Mouse (Mus musculus) liver, embryonic 12.5 days (tissue): ENCODE measurements around the gene Tbc1d10c. TPM values are rescaled to one million over a fixed set of nuclear protein-coding genes. Genes with fewer than 3 reads are reported as not detected.

Experiments
- ATAC-seq: fragments of 200-750 bp; cut with Nextera tagmentation; 2 replicates; pipeline ENCODE4 v1.8.0; 2017; ENCODE audit warnings: moderate number of reproducible peaks, mild to moderate bottlenecking, moderate library complexity
- H3K27ac ChIP-seq: fragments of 300-500 bp; sonication (generic); 2 replicates; pipeline ENCODE4 v1.5.1; 2016; ENCODE audit warnings: mild to moderate bottlenecking
- H3K27me3 ChIP-seq: fragments of 300-500 bp; sonication (generic); replicated peaks from 2 replicates; pipeline ENCODE4 v1.6.1; 2016; ENCODE audit warnings: mild to moderate bottlenecking, moderate library complexity
- H3K36me3 ChIP-seq: fragments of 300-500 bp; sonication (generic); 2 replicates; pipeline ENCODE4 v1.6.1; 2016; ENCODE audit warnings: mild to moderate bottlenecking, moderate library complexity
- H3K4me1 ChIP-seq: fragments of 300-500 bp; sonication (generic); 2 replicates; pipeline ENCODE4 v1.6.1; 2016
- H3K4me2 ChIP-seq: fragments of 300-500 bp; sonication (generic); 2 replicates; pipeline ENCODE4 v1.6.1; 2016; ENCODE audit warnings: mild to moderate bottlenecking, moderate library complexity
- H3K4me3 ChIP-seq: fragments of 300-500 bp; sonication (generic); 2 replicates; pipeline ENCODE4 v1.5.1; 2016; ENCODE audit warnings: mild to moderate bottlenecking, moderate library complexity
- H3K9ac ChIP-seq: fragments of 300-500 bp; sonication (generic); 2 replicates; pipeline ENCODE4 v1.6.1; 2016; ENCODE audit warnings: mild to moderate bottlenecking, moderate library complexity
- H3K9me3 ChIP-seq: fragments of 300-500 bp; sonication (generic); replicated peaks from 2 replicates; pipeline ENCODE4 v1.6.1; 2016; ENCODE audit warnings: mild to moderate bottlenecking, moderate library complexity
- WGBS: fragments of 180-500 bp; shearing (Covaris S2); methylation state at CpG from one replicate; pipeline ENCODE4 v1.1.7; 2016; ENCODE audit not compliant: insufficient replicate concordance; 5-methylcytosine and 5-hydroxymethylcytosine counted together
- microRNA-seq: library from miRNA; unstranded; fragments of <30 nt; microRNA quantifications from one replicate; pipeline ENCODE4, GENCODE M21; 2017
- polyA plus RNA-seq: library from polyadenylated mRNA; unstranded; fragments of >200 nt; fragmentation: Nextera tagmentation; extraction: Ambion mirVana; gene quantifications from 2 replicates; pipeline ENCODE4 v1.2.1, GENCODE M21; 2016

The Tbc1d10c gene
- polyA plus RNA-seq, 1 experiment from 2014 or later = 4.9 TPM

DNA sequence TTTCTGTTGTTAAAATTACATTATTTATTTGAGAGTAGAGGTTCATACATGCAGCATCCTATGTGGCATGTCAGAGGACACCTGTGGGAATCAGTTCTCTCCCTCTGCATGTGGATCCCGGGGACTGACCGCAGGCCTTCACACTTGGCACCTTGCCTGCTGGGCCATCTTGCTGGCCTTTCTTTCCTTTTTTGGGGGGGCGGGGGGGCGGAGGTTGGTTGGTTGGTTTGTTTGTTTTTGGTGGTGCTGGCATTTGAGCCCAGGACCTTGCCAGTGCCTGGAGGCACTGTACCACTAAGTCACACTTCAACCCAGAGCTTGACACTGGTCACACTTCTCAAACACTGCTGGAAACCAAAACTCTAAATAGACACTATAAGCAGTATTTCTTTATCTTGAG lies 56.7 kb downstream of the Tbc1d10c start:
- H3K9me3 ChIP-seq = no peaks in the 10 kb centered on the region
- H3K4me3 ChIP-seq = no peak overlapping the region
- no peak for ATAC-seq
- 89% methylated on average over 4 of the region's 4 CpGs for WGBS
- H3K27me3 ChIP-seq = peaks cover 13% of the 10 kb centered on the region
- no peak overlapping the region; the same call in 1 of the 2 replicates for H3K27ac ChIP-seq
- H3K4me1 ChIP-seq = peaks cover 45% of the 10 kb centered on the region
- H3K9ac ChIP-seq = no peak overlapping the region
- no peak overlapping the region for H3K4me2 ChIP-seq
- peaks cover 37% of the 10 kb centered on the region for H3K36me3 ChIP-seq

Small RNA genes within 50 kb of the gene (microRNA-seq; reads per million reads assigned to microRNA genes)
- gene Gm26115 = not detected

Other genes starting within 250 kb of the Tbc1d10c start
- gene Aldh3b3, start 232.6 kb downstream of the Tbc1d10c start, polyA plus RNA-seq = 0.04 TPM in 1 of 2 replicates, not detected in the other
- gene Aldh3b2, start 219.0 kb downstream of the Tbc1d10c start, polyA plus RNA-seq = 0.14 and 0.22 TPM in 2 replicates
- gene Acy3, start 204.7 kb downstream of the Tbc1d10c start, polyA plus RNA-seq = 9.1 and 10.0 TPM in 2 replicates
- gene Tbx10, start 198.5 kb downstream of the Tbc1d10c start, polyA plus RNA-seq = 1.2 and 1.3 TPM in 2 replicates
- gene Nudt8, start 190.7 kb downstream of the Tbc1d10c start, polyA plus RNA-seq = 18.6 and 21.0 TPM in 2 replicates
- 0.85 and 1.1 TPM in 2 replicates for gene Gm49405, start 190.7 kb downstream of the Tbc1d10c start, polyA plus RNA-seq
- 1.3 and 1.5 TPM in 2 replicates for gene Doc2g, start 188.0 kb downstream of the Tbc1d10c start, polyA plus RNA-seq
- 186 and 187 TPM in 2 replicates for gene Ndufv1, start 178.5 kb downstream of the Tbc1d10c start, polyA plus RNA-seq
- 583 and 622 TPM in 2 replicates for gene Gstp1, start 153.3 kb downstream of the Tbc1d10c start, polyA plus RNA-seq
- gene Gstp2, start 145.3 kb downstream of the Tbc1d10c start, polyA plus RNA-seq = 6.2 and 7.3 TPM in 2 replicates
- 15.0 and 18.5 TPM in 2 replicates for gene Gstp3, start 131.7 kb downstream of the Tbc1d10c start, polyA plus RNA-seq
- 0.37 and 0.53 TPM in 2 replicates for gene Cabp2, start 109.7 kb downstream of the Tbc1d10c start, polyA plus RNA-seq
- 93.2 and 101 TPM in 2 replicates for gene Cdk2ap2, start 94.1 kb downstream of the Tbc1d10c start, polyA plus RNA-seq
- 4.8 and 5.0 TPM in 2 replicates for gene Pitpnm1, start 91.3 kb downstream of the Tbc1d10c start, polyA plus RNA-seq
- 42.0 and 43.6 TPM in 2 replicates for gene Aip, start 65.4 kb downstream of the Tbc1d10c start, polyA plus RNA-seq
- not detected in 2 replicates for gene Gpr152, start 51.5 kb downstream of the Tbc1d10c start, polyA plus RNA-seq
- 0.06 and 0.07 TPM in 2 replicates for gene Cabp4, start 47.3 kb downstream of the Tbc1d10c start, polyA plus RNA-seq
- 86.5 and 86.9 TPM in 2 replicates for gene Coro1b, start 42.7 kb downstream of the Tbc1d10c start, polyA plus RNA-seq
- gene Ptprcap, start 37.7 kb downstream of the Tbc1d10c start, polyA plus RNA-seq = 24.3 and 26.2 TPM in 2 replicates
- gene Rps6kb2, start 27.9 kb downstream of the Tbc1d10c start, polyA plus RNA-seq = 39.1 and 39.4 TPM in 2 replicates
- 0.93 and 1.3 TPM in 2 replicates for gene Carns1, start 15.8 kb downstream of the Tbc1d10c start, polyA plus RNA-seq
- 572 and 577 TPM in 2 replicates for gene Ppp1ca, start 781 bp upstream of the Tbc1d10c start, polyA plus RNA-seq
- gene Rad9a, start 10.4 kb upstream of the Tbc1d10c start, polyA plus RNA-seq = 26.5 and 26.8 TPM in 2 replicates
- gene Clcf1, start 23.0 kb upstream of the Tbc1d10c start, polyA plus RNA-seq = 0.73 and 1.3 TPM in 2 replicates
- not detected in 2 replicates for gene AC109138.7, start 23.1 kb upstream of the Tbc1d10c start, polyA plus RNA-seq
- 12.8 and 13.2 TPM in 2 replicates for gene Pold4, start 40.6 kb upstream of the Tbc1d10c start, polyA plus RNA-seq
- 2.2 and 2.6 TPM in 2 replicates for gene Ssh3, start 77.9 kb upstream of the Tbc1d10c start, polyA plus RNA-seq
- 0.99 and 1.4 TPM in 2 replicates for gene Ankrd13d, start 91.9 kb upstream of the Tbc1d10c start, polyA plus RNA-seq
- gene Grk2, start 114.9 kb upstream of the Tbc1d10c start, polyA plus RNA-seq = 15.7 and 17.9 TPM in 2 replicates
- gene Kdm2a, start 207.0 kb upstream of the Tbc1d10c start, polyA plus RNA-seq = 25.4 and 28.1 TPM in 2 replicates
- gene Rhod, start 248.1 kb upstream of the Tbc1d10c start, polyA plus RNA-seq = 7.8 and 8.1 TPM in 2 replicates